Mouse (Mus musculus) myocyte (in vitro differentiated cells): ENCODE measurements around the gene Zfp810. TPM values are rescaled to one million over a fixed set of nuclear protein-coding genes. Genes with fewer than 3 reads are reported as not detected.

Experiments used
- H3K27me3 ChIP-seq: one replicate; pipeline ENCODE4 v1.6.1; 2011; ENCODE audit not compliant: control insufficient read depth, insufficient read depth, insufficient read length
- H3K36me3 ChIP-seq: one replicate; pipeline ENCODE4 v1.6.1; 2011; ENCODE audit not compliant: control insufficient read depth, insufficient read depth
- H3K4me2 ChIP-seq: one replicate; pipeline ENCODE4 v1.6.1; 2011; ENCODE audit warnings: low read depth, control low read depth
- H3K4me3 ChIP-seq: one replicate; pipeline ENCODE4 v1.5.1; 2011; ENCODE audit warnings: mild to moderate bottlenecking, control low read depth, moderate library complexity
- H3K79me2 ChIP-seq: one replicate; pipeline ENCODE4 v1.6.1; 2011; ENCODE audit not compliant: control insufficient read depth, insufficient read depth
- H3ac ChIP-seq: one replicate; pipeline ENCODE4 v1.6.1; 2011; ENCODE audit not compliant: control insufficient read depth, insufficient read length
- CEBPB ChIP-seq: IDR thresholded peaks from 2 replicates; pipeline ENCODE4 v1.6.1; 2011; ENCODE audit warnings: mild to moderate bottlenecking, moderate library complexity; ENCODE audit not compliant: poor library complexity, insufficient read depth, severe bottlenecking
- E2F4 ChIP-seq: IDR thresholded peaks from one replicate; pipeline ENCODE4 v1.6.1; 2011; ENCODE audit warnings: mild to moderate bottlenecking, control low read depth, moderate library complexity; ENCODE audit not compliant: insufficient read depth
- MAX ChIP-seq: IDR thresholded peaks from one replicate; pipeline ENCODE4 v1.6.1; 2011; ENCODE audit warnings: low read depth, mild to moderate bottlenecking, control low read depth
- MYOD1 ChIP-seq, 3 experiments: IDR thresholded peaks; one replicate each; pipeline ENCODE4 v1.6.1; 2011; ENCODE audit warnings: control low read depth in 2 of 3, low read depth in 2 of 3, mild to moderate bottlenecking in 2 of 3, moderate library complexity in 1 of 3; ENCODE audit not compliant: insufficient read length in 2 of 3, control insufficient read depth in 1 of 3
- MYOG ChIP-seq, 3 experiments: IDR thresholded peaks; one replicate each; pipeline ENCODE4 v1.6.1; 2011; ENCODE audit warnings: control low read depth in 2 of 3, low read depth in 2 of 3, mild to moderate bottlenecking in 2 of 3; ENCODE audit not compliant: insufficient read length in 2 of 3, control insufficient read depth in 1 of 3, insufficient read depth in 1 of 3
- POLR2A ChIP-seq: IDR thresholded peaks from one replicate; pipeline ENCODE4 v1.6.1; 2011; ENCODE audit warnings: low read depth, mild to moderate bottlenecking, control low read depth, moderate library complexity; ENCODE audit not compliant: insufficient read length
- POLR2AphosphoS2 ChIP-seq: IDR thresholded peaks from one replicate; pipeline ENCODE4 v1.6.1; 2011; ENCODE audit warnings: low read depth, control low read depth; ENCODE audit not compliant: insufficient read length
- REST ChIP-seq: IDR thresholded peaks from one replicate; pipeline ENCODE4 v1.6.1; 2011; ENCODE audit warnings: mild to moderate bottlenecking, control low read depth, moderate library complexity; ENCODE audit not compliant: insufficient read depth, insufficient read length
- SRF ChIP-seq: IDR thresholded peaks from one replicate; pipeline ENCODE4 v1.6.1; 2011; ENCODE audit warnings: low read depth; ENCODE audit not compliant: control insufficient read depth, insufficient read length
- TCF12 ChIP-seq: IDR thresholded peaks from one replicate; pipeline ENCODE4 v1.6.1; 2011; ENCODE audit warnings: mild to moderate bottlenecking, control low read depth; ENCODE audit not compliant: poor library complexity, insufficient read depth, severe bottlenecking
- TCF3 ChIP-seq: IDR thresholded peaks from one replicate; pipeline ENCODE4 v1.6.1; 2011; ENCODE audit warnings: low read depth, control low read depth; ENCODE audit not compliant: insufficient read length
- USF1 ChIP-seq: IDR thresholded peaks from one replicate; pipeline ENCODE4 v1.6.1; 2011; ENCODE audit warnings: low read depth, mild to moderate bottlenecking, control low read depth, moderate library complexity
- polyA plus RNA-seq: library from polyadenylated mRNA; unstranded; fragments of >200 nt; fragmentation: generic; extraction: Trizol; gene quantifications from one replicate; pipeline ENCODE4 v1.2.1, GENCODE M21; 2012; ENCODE audit warnings: missing spikeins

The Zfp810 gene
- polyA plus RNA-seq, 1 experiment, result 4.4 TPM

- Histone ChIP-seq H3K4me3 (no peak overlapping the region), H3K79me2 (peaks cover 6% of the 10 kb centered on the region), H3K27me3 (no peaks in the 10 kb centered on the region), H3K4me2 (no peak overlapping the region), H3K36me3 (no peaks in the 10 kb centered on the region), H3ac (no peak overlapping the region)
- TF ChIP-seq SRF (no peak), MAX (no peak), CEBPB (no peak)
Measured at GRCm38 (mm10) chr9:22230556-22230955, 76.9 kb downstream of the Zfp810 start.

GRCm38 (mm10) chr9:22230061-22230460, 77.4 kb downstream of the Zfp810 start:
- no peak overlapping the region for H3K4me3 ChIP-seq
- H3K36me3 ChIP-seq, result no peaks in the 10 kb centered on the region
- peaks cover 6% of the 10 kb centered on the region for H3K79me2 ChIP-seq
- H3K4me2 ChIP-seq, result no peak overlapping the region
- no peaks in the 10 kb centered on the region for H3K27me3 ChIP-seq
- TF ChIP-seq POLR2A, result no peak
- TF ChIP-seq POLR2AphosphoS2, result no peak
- no peak for TF ChIP-seq E2F4
- no peak for TF ChIP-seq TCF12
- TF ChIP-seq MYOG (IDR thresholded peaks at IDR 0.05; ENCODE audit: control insufficient read depth in 1 of 3, insufficient read depth in 1 of 3, insufficient read length in 2 of 3, low read depth in 2 of 3), result no peak
- TF ChIP-seq CEBPB, result no peak
- no peak for TF ChIP-seq SRF
- no peak for TF ChIP-seq TCF3
- TF ChIP-seq MAX, result no peak
- H3ac ChIP-seq, result no peak overlapping the region

- Histone ChIP-seq H3ac (no peak overlapping the region), H3K4me2 (no peak overlapping the region), H3K36me3 (no peaks in the 10 kb centered on the region), H3K79me2 (peaks cover 6% of the 10 kb centered on the region), H3K4me3 (no peak overlapping the region), H3K27me3 (no peaks in the 10 kb centered on the region)
- no peak for TF ChIP-seq E2F4
- TF ChIP-seq MYOD1 (IDR thresholded peaks at IDR 0.05; ENCODE audit: control insufficient read depth in 1 of 3, insufficient read length in 2 of 3, low read depth in 2 of 3), result no peak
- no peak for TF ChIP-seq TCF12
- TF ChIP-seq POLR2A, result no peak
- no peak for TF ChIP-seq REST
- no peak for TF ChIP-seq MAX
- no peak for TF ChIP-seq SRF
- no peak for TF ChIP-seq USF1
- TF ChIP-seq TCF3, result no peak
- no peak for TF ChIP-seq MYOG (IDR thresholded peaks at IDR 0.05; ENCODE audit: control insufficient read depth in 1 of 3, insufficient read depth in 1 of 3, insufficient read length in 2 of 3, low read depth in 2 of 3)
- TF ChIP-seq CEBPB, result no peak
- no peak for TF ChIP-seq POLR2AphosphoS2
Measured at GRCm38 (mm10) chr9:22229386-22230026, 77.9 kb downstream of the Zfp810 start.

- H3K4me3 ChIP-seq, result peak overlapping the region; percentile 52
- TF ChIP-seq MAX, result no peak
- TF ChIP-seq MYOD1 (IDR thresholded peaks at IDR 0.05; ENCODE audit: control insufficient read depth in 1 of 3, insufficient read length in 2 of 3, low read depth in 2 of 3), result no peak
- TF ChIP-seq E2F4, result no peak
- TF ChIP-seq MYOG (IDR thresholded peaks at IDR 0.05; ENCODE audit: control insufficient read depth in 1 of 3, insufficient read depth in 1 of 3, insufficient read length in 2 of 3, low read depth in 2 of 3), result no peak
- TF ChIP-seq REST, result no peak
- TF ChIP-seq POLR2AphosphoS2, result no peak
- TF ChIP-seq USF1, result no peak
- TF ChIP-seq TCF3, result no peak
- no peak for TF ChIP-seq TCF12
- no peak for TF ChIP-seq CEBPB
- TF ChIP-seq POLR2A, result no peak
- no peak for TF ChIP-seq SRF
- H3K79me2 ChIP-seq, result peaks cover 6% of the 10 kb centered on the region
- H3ac ChIP-seq, result no peak overlapping the region
- H3K4me2 ChIP-seq, result no peak overlapping the region
- no peaks in the 10 kb centered on the region for H3K27me3 ChIP-seq
- H3K36me3 ChIP-seq, result no peaks in the 10 kb centered on the region
Measured at GRCm38 (mm10) chr9:22226846-22227245, 80.6 kb downstream of the Zfp810 start.

Other genes with a start within 250 kb of the Zfp810 start
- gene Gm49318, start 236.4 kb downstream of the Zfp810 start, polyA plus RNA-seq, result not detected
- 8.3 TPM for gene Zfp653, start 236.3 kb downstream of the Zfp810 start, polyA plus RNA-seq
- gene Ecsit, start 222.2 kb downstream of the Zfp810 start, polyA plus RNA-seq, result 37.0 TPM
- gene Cnn1, start 208.4 kb downstream of the Zfp810 start, polyA plus RNA-seq, result 7.1 TPM
- gene Elof1, start 190.5 kb downstream of the Zfp810 start, polyA plus RNA-seq, result 95.3 TPM
- gene Acp5, start 171.9 kb downstream of the Zfp810 start, polyA plus RNA-seq, result 0.16 TPM
- 48.5 TPM for gene Pigyl, start 150.8 kb downstream of the Zfp810 start, polyA plus RNA-seq
- gene Zfp872, start 119.6 kb downstream of the Zfp810 start, polyA plus RNA-seq, result not detected
- gene Zfp809, start 81.9 kb downstream of the Zfp810 start, polyA plus RNA-seq, result 4.3 TPM
- 0.53 TPM for gene Zfp599, start 47.8 kb downstream of the Zfp810 start, polyA plus RNA-seq
- gene Anln, start 81.5 kb upstream of the Zfp810 start, polyA plus RNA-seq, result 25.7 TPM
- 0.46 TPM for gene 9530077C05Rik, start 103.9 kb upstream of the Zfp810 start, polyA plus RNA-seq
- not detected for gene Gm17545, start 146.6 kb upstream of the Zfp810 start, polyA plus RNA-seq
- gene Rp9, start 162.1 kb upstream of the Zfp810 start, polyA plus RNA-seq, result 52.0 TPM
- 3.6 TPM for gene Bbs9, start 168.1 kb upstream of the Zfp810 start, polyA plus RNA-seq